Mouse (Mus musculus): Measurements from ENCODE around the gene Mobp. TPM values are rescaled to one million over a fixed set of nuclear protein-coding genes. Genes with fewer than 3 reads are reported as not detected.
"Not testable (repeated sequence)": the region's sequence is repeated elsewhere in the genome, so short reads cannot be mapped to it uniquely, and the experiment has no call there.

The Mobp gene
- 0.26 and 0.82 TPM in 2 replicates for polyA plus RNA-seq (2014; fragmentation: Nextera tagmentation; extraction: Ambion mirVana)

DNA sequence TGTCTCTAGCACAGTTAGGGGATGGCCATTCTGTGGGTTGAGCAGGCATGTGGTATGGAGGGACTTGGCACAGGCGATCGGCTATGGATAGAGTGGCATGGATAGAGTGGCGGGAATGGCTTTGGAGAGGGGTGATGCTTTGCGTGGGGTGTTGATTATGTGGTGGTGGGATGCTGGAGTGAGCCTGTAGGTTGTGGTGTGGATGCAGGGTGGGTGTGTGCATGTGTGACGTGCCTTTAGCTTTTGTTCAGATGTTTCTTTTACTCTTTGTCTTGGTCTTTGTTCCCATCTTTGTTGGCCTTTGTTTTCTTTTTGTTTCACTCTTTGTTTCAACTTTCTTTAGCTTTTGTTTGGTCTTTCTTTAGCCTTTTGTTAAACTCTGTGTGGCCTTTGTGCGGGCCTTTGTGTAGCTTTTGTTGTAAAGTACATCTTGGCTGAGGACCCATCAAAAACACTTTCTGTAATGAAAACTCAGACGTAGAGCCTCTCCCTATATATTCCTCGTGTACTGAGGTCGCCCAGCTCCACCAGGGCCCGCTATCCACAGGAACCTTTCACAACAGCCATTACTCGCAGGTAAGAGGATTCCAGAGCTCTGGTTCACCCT, at the start of gene Mobp:
Gene Mobp, plus strand, starts transcription at position 486 of the 607 bp plus-strand sequence.
- Histone ChIP-seq H3K27me3 (ENCODE audit: control insufficient read depth, insufficient read depth, low read length) (no peaks in the 10 kb centered on the region; the same call in 1 of the 2 replicates), H3K4me1 (ENCODE audit: control insufficient read depth, insufficient read depth, low read length) (peaks cover 2% of the 10 kb centered on the region; the same call in 1 of the 2 replicates), H3K9ac (ENCODE audit: low read length) (no peak within 1 kb of the TSS), H3K36me3 (ENCODE audit: control insufficient read depth, insufficient read depth, low read length) (no peaks in the 10 kb centered on the region), H3K9me3 (ENCODE audit: control insufficient read depth, low read length) (no peaks in the 10 kb centered on the region), H3K4me3 (ENCODE audit: low read depth, low read length) (no peak within 1 kb of the TSS), H3K27ac (ENCODE audit: low read depth, low read length) (no peak within 1 kb of the TSS), H3K4me2 (no peak within 1 kb of the TSS)
- WGBS = 46% methylated on average over 11 of the region's 11 CpGs
- peak; percentile 77 for DNase-seq (ENCODE audit: low spot score, missing footprints)
- no peak for ATAC-seq (ENCODE audit: low FRiP score)

DNA sequence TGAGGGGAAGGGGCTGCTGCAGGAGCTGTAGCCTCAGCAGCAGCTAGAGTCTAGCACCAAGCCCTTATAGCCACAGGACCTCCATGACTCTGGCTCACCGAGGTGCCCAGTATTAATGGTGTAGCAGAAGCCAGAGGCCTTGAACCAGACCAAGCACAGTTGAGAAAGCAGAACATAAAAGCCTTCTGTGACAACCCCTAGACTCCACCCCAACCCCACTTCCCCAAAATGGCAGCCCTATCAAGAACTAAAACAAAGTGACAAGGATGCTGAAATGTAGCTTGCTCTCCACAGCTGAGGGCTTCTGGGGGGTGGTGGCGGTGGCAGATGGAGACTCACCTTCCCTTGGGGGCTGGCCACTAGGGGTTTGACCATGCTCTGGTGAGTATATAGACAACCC, 48.3 kb upstream of the Mobp start:
- Histone ChIP-seq H3K4me2 (no peak overlapping the region), H3K27me3 (ENCODE audit: control insufficient read depth, insufficient read depth, low read length) (no peaks in the 10 kb centered on the region), H3K27ac (ENCODE audit: low read depth, low read length) (no peak overlapping the region), H3K9ac (ENCODE audit: low read length) (no peak overlapping the region), H3K4me3 (ENCODE audit: low read depth, low read length) (no peak overlapping the region), H3K36me3 (ENCODE audit: control insufficient read depth, insufficient read depth, low read length) (no peaks in the 10 kb centered on the region), H3K9me3 (ENCODE audit: control insufficient read depth, low read length) (no peaks in the 10 kb centered on the region), H3K4me1 (ENCODE audit: control insufficient read depth, insufficient read depth, low read length) (no peaks in the 10 kb centered on the region)
- WGBS = 91% methylated on average over 2 of the region's 2 CpGs
- DNase-seq (ENCODE audit: low spot score, missing footprints) (no peak), ATAC-seq (ENCODE audit: low FRiP score) (no peak)

GRCm38 (mm10) chr9:120108953-120109352, 40.6 kb upstream of the Mobp start:
- H3K4me1 ChIP-seq (ENCODE audit: control insufficient read depth, insufficient read depth, low read length); H3K9ac ChIP-seq (ENCODE audit: low read length); H3K4me2 ChIP-seq; H3K27me3 ChIP-seq (ENCODE audit: control insufficient read depth, insufficient read depth, low read length); H3K27ac ChIP-seq (ENCODE audit: low read depth, low read length); DNase-seq (ENCODE audit: low spot score, missing footprints); H3K4me3 ChIP-seq (ENCODE audit: low read depth, low read length); H3K36me3 ChIP-seq (ENCODE audit: control insufficient read depth, insufficient read depth, low read length); H3K9me3 ChIP-seq (ENCODE audit: control insufficient read depth, low read length); ATAC-seq (ENCODE audit: low FRiP score): not testable (repeated sequence)
- 93% methylated on average over 12 of the region's 12 CpGs for WGBS

GRCm38 (mm10) chr9:120110211-120111018, 39.1 kb upstream of the Mobp start, which contains the start of gene Slc25a38:
Gene Slc25a38 (plus strand): TSS chr9:120110374.
- Histone ChIP-seq H3K27ac (ENCODE audit: low read depth, low read length) (peak within 1 kb of the TSS; percentile 75), H3K9me3 (ENCODE audit: control insufficient read depth, low read length) (no peaks in the 10 kb centered on the region), H3K4me3 (ENCODE audit: low read depth, low read length) (peak within 1 kb of the TSS; percentile 78), H3K4me2 (peak within 1 kb of the TSS; percentile 63), H3K4me1 (ENCODE audit: control insufficient read depth, insufficient read depth, low read length) (peaks cover 5% of the 10 kb centered on the region; the same call in 1 of the 2 replicates), H3K27me3 (ENCODE audit: control insufficient read depth, insufficient read depth, low read length) (no peaks in the 10 kb centered on the region), H3K36me3 (ENCODE audit: control insufficient read depth, insufficient read depth, low read length) (no peaks in the 10 kb centered on the region), H3K9ac (ENCODE audit: low read length) (peak within 1 kb of the TSS; percentile 81)
- DNase-seq (ENCODE audit: low spot score, missing footprints) (peak; percentile 98), ATAC-seq (ENCODE audit: low FRiP score) (peak; percentile 98)
- 2% methylated on average over 62 of the region's 62 CpGs for WGBS

DNA sequence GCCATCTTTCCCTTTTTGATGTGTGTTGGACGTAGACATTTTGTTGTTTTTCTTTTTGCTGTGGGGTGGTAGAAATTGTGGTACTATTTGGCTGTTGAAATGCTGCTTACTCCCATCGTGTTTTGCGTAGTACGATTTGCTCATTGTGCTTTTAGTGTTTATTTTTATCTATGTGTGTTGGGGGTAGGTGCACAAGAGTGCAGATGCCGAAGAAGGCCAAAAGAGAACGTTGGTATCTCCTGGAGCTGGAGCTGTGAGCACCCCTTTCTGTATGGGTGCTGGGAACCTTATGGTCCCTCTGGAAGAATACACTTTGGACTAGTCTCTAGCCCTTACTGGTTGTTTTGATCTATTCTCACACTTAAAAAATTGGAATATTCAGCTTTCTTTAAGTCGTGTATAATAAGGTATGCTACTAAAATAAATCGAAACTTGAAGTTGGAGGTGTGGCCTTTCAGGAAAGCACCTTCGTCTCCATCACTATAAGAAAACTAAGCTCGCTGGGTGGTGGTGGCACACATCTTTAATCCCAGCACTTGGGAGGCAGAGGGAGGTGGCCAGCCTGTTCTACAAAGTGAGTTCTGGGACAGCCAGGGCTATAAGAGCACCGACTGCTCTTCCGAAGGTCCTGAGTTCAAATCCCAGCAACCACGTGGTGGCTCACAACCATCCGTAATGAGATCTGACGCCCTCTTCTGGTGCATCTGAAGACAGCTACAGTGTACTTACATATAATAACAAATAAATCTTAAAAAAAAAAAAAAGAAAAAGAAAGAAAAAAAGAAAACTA, 38.2 kb upstream of the Mobp start:
- Histone ChIP-seq H3K36me3 (ENCODE audit: control insufficient read depth, insufficient read depth, low read length) (no peaks in the 10 kb centered on the region), H3K4me2 (peak overlapping the region; percentile 63), H3K27me3 (ENCODE audit: control insufficient read depth, insufficient read depth, low read length) (no peaks in the 10 kb centered on the region), H3K27ac (ENCODE audit: low read depth, low read length) (no peak overlapping the region), H3K9ac (ENCODE audit: low read length) (peak overlapping the region; percentile 81), H3K9me3 (ENCODE audit: control insufficient read depth, low read length) (no peaks in the 10 kb centered on the region), H3K4me1 (ENCODE audit: control insufficient read depth, insufficient read depth, low read length) (peaks cover 5% of the 10 kb centered on the region; the same call in 1 of the 2 replicates), H3K4me3 (ENCODE audit: low read depth, low read length) (peak overlapping the region; percentile 78)
- WGBS = 81% methylated on average over 15 of the region's 15 CpGs
- ATAC-seq (ENCODE audit: low FRiP score) = no peak
- DNase-seq (ENCODE audit: low spot score, missing footprints) = no peak

- H3K36me3 ChIP-seq (ENCODE audit: control insufficient read depth, insufficient read depth, low read length) = no peaks in the 10 kb centered on the region; the same call in 1 of the 2 replicates
- no peak for DNase-seq (ENCODE audit: low spot score, missing footprints)
- H3K9me3 ChIP-seq (ENCODE audit: control insufficient read depth, low read length) = no peaks in the 10 kb centered on the region
- H3K4me2 ChIP-seq = no peak overlapping the region
- H3K27ac ChIP-seq (ENCODE audit: low read depth, low read length) = no peak overlapping the region
- H3K9ac ChIP-seq (ENCODE audit: low read length) = no peak overlapping the region
- H3K4me1 ChIP-seq (ENCODE audit: control insufficient read depth, insufficient read depth, low read length) = peaks cover 5% of the 10 kb centered on the region; the same call in 1 of the 2 replicates
- no peak for ATAC-seq (ENCODE audit: low FRiP score)
- no peaks in the 10 kb centered on the region for H3K27me3 ChIP-seq (ENCODE audit: control insufficient read depth, insufficient read depth, low read length)
- H3K4me3 ChIP-seq (ENCODE audit: low read depth, low read length) = no peak overlapping the region
- 89% methylated on average over 6 of the region's 6 CpGs for WGBS
These were observed 37.0 kb upstream of the Mobp start for GRCm38 (mm10) chr9:120112472-120112871.

DNA sequence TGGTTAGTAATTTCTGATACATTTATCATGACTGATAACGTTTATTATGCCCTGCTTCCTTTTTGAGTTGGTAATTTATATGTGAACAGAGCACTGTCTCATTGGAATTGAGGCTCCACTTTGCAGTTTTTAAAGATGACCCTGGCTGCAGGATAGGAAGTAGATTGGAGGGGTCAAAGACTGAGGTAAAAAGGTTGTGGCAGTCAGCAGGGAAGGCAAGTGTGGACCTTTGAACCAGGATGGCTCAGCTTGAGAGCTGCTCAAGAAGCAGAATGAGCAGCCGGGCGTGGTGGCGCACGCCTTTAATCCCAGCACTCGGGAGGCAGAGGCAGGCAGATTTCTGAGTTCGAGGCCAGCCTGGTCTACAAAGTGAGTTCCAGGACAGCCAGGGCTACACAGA, 36.1 kb upstream of the Mobp start:
- WGBS = 95% methylated on average over 6 of the region's 7 CpGs
- no peak overlapping the region for H3K27ac ChIP-seq (ENCODE audit: low read depth, low read length)
- H3K36me3 ChIP-seq (ENCODE audit: control insufficient read depth, insufficient read depth, low read length) = no peaks in the 10 kb centered on the region; the same call in 1 of the 2 replicates
- DNase-seq (ENCODE audit: low spot score, missing footprints) = no peak
- no peaks in the 10 kb centered on the region for H3K9me3 ChIP-seq (ENCODE audit: control insufficient read depth, low read length)
- H3K4me3 ChIP-seq (ENCODE audit: low read depth, low read length) = no peak overlapping the region
- peaks cover 5% of the 10 kb centered on the region; the same call in 1 of the 2 replicates for H3K4me1 ChIP-seq (ENCODE audit: control insufficient read depth, insufficient read depth, low read length)
- no peak for ATAC-seq (ENCODE audit: low FRiP score)
- H3K27me3 ChIP-seq (ENCODE audit: control insufficient read depth, insufficient read depth, low read length) = no peaks in the 10 kb centered on the region
- no peak overlapping the region for H3K4me2 ChIP-seq
- no peak overlapping the region for H3K9ac ChIP-seq (ENCODE audit: low read length)

DNA sequence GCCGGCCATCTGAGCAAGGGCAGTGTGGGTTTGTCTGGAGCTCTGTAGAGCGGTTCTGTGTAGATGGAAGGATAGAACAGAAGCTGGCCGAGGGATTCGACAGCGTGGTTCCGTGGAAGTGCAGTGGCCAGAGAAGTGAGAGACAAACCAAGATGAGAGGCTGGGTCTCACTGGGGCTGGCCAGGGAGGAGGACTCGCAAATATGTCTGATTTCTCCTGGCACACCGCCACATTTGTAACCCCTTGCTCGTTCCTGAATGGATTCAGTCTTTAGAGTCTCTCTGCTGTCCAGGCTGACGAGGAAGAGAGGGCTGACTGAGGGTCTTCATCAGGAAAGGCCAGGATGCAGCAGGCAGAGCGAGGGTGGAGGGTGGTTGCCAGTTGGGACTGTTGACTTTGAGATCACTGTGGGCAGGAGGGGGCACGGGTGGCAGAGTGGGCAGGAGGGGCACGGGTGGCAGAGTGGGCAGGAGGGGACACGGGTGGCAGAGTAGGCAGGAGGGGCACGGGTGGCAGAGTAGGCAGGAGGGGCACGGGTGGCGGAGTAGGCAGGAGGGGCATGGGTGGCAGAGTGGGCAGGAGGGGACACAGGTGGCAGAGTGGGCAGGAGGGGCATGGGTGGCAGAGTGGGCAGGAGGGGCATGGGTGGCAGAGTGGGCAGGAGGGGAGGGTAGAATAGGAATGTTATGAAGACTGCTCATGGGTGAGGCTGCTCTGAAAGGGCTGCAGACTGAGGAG, 35.3 kb upstream of the Mobp start:
- Histone ChIP-seq H3K4me3 (ENCODE audit: low read depth, low read length) (no peak overlapping the region), H3K27ac (ENCODE audit: low read depth, low read length) (no peak overlapping the region), H3K9me3 (ENCODE audit: control insufficient read depth, low read length) (no peaks in the 10 kb centered on the region), H3K4me2 (no peak overlapping the region), H3K36me3 (ENCODE audit: control insufficient read depth, insufficient read depth, low read length) (no peaks in the 10 kb centered on the region; the same call in 1 of the 2 replicates), H3K27me3 (ENCODE audit: control insufficient read depth, insufficient read depth, low read length) (no peaks in the 10 kb centered on the region), H3K4me1 (ENCODE audit: control insufficient read depth, insufficient read depth, low read length) (peaks cover 5% of the 10 kb centered on the region; the same call in 1 of the 2 replicates), H3K9ac (ENCODE audit: low read length) (no peak overlapping the region)
- 93% methylated on average over 17 of the region's 17 CpGs for WGBS
- no peak for DNase-seq (ENCODE audit: low spot score, missing footprints)
- no peak for ATAC-seq (ENCODE audit: low FRiP score)
